Mouse (Mus musculus) MEL (cell line): ENCODE data around the gene Fkbp14. TPM values are rescaled to one million over a fixed set of nuclear protein-coding genes. Genes with fewer than 3 reads are reported as not detected.

Experiments
- DNase-seq: peaks from one replicate; pipeline ENCODE4 v3.0.0; 2011; ENCODE audit warnings: low read depth, low spot score
- H3K27ac ChIP-seq: 2 replicates; pipeline ENCODE4 v1.5.1; 2012; ENCODE audit warnings: low read depth, mild to moderate bottlenecking, control low read depth, low read length, moderate library complexity; ENCODE audit not compliant: control insufficient read depth
- H3K27me3 ChIP-seq, 2 experiments: fragments of 150-350 bp in 1 of 2; sonication (generic) in 1 of 2; 2 replicates each; pipeline ENCODE4 v1.6.1; 2012; ENCODE audit warnings: low read length in 2 of 2, mild to moderate bottlenecking in 2 of 2, improper control_type of control experiment in 1 of 2, moderate library complexity in 1 of 2; ENCODE audit not compliant: insufficient read depth in 2 of 2, control insufficient read depth in 1 of 2
- H3K36me3 ChIP-seq, 2 experiments: 2 replicates each; pipeline ENCODE4 v1.6.1; 2012 to 2014; ENCODE audit warnings: low read length in 2 of 2, improper control_type of control experiment in 1 of 2, inconsistent platforms in 1 of 2, mild to moderate bottlenecking in 1 of 2; ENCODE audit not compliant: insufficient read depth in 2 of 2, control insufficient read depth in 1 of 2
- H3K4me1 ChIP-seq, 2 experiments: fragments of 150-350 bp in 1 of 2; sonication (generic) in 1 of 2; 2 replicates each; pipeline ENCODE4 v1.6.1; 2012; ENCODE audit warnings: low read length in 2 of 2, improper control_type of control experiment in 1 of 2, mild to moderate bottlenecking in 1 of 2; ENCODE audit not compliant: insufficient read depth in 2 of 2, control insufficient read depth in 1 of 2
- H3K4me3 ChIP-seq, 2 experiments: fragments of 150-350 bp in 1 of 2; sonication (generic) in 1 of 2; 2 replicates each; pipeline ENCODE4 v1.5.1; 2012; ENCODE audit warnings: low read depth in 2 of 2, low read length in 2 of 2, mild to moderate bottlenecking in 2 of 2, moderate library complexity in 2 of 2, control low read depth in 1 of 2, improper control_type of control experiment in 1 of 2; ENCODE audit not compliant: control insufficient read depth in 1 of 2, insufficient read depth in 1 of 2
- H3K79me2 ChIP-seq: 2 replicates; pipeline ENCODE4 v1.6.1; 2012; ENCODE audit warnings: mild to moderate bottlenecking, low read length, moderate library complexity; ENCODE audit not compliant: control insufficient read depth, poor library complexity, insufficient read depth
- H3K9ac ChIP-seq: 2 replicates; pipeline ENCODE4 v1.6.1; 2012; ENCODE audit warnings: low read depth, mild to moderate bottlenecking, control low read depth, low read length, moderate library complexity; ENCODE audit not compliant: control insufficient read depth, poor library complexity, severe bottlenecking
- H3K9me3 ChIP-seq: fragments of 150-350 bp; sonication (generic); replicated peaks from 2 replicates; pipeline ENCODE4 v1.6.1; 2012; ENCODE audit warnings: mild to moderate bottlenecking, low read length, improper control_type of control experiment, moderate library complexity; ENCODE audit not compliant: insufficient read depth
- BHLHE40 ChIP-seq: IDR thresholded peaks from 2 replicates; pipeline ENCODE4 v1.6.1; 2012; ENCODE audit warnings: low read depth, mild to moderate bottlenecking, inconsistent platforms, low read length, improper control_type of control experiment, borderline replicate concordance
- CHD1 ChIP-seq: IDR thresholded peaks from 2 replicates; pipeline ENCODE4 v1.6.1; 2012; ENCODE audit warnings: low read depth, mild to moderate bottlenecking, inconsistent platforms, low read length, improper control_type of control experiment
- CHD2 ChIP-seq: IDR thresholded peaks from 2 replicates; pipeline ENCODE4 v1.6.1; 2011; ENCODE audit warnings: low read length, improper control_type of control experiment
- E2F4 ChIP-seq: IDR thresholded peaks from 2 replicates; pipeline ENCODE4 v1.6.1; 2011; ENCODE audit warnings: low read depth, low read length, improper control_type of control experiment, borderline replicate concordance
- ELF1 ChIP-seq: IDR thresholded peaks from 2 replicates; pipeline ENCODE4 v1.6.1; 2014; ENCODE audit warnings: low read depth, mild to moderate bottlenecking, inconsistent platforms, low read length, improper control_type of control experiment, moderate library complexity
- GABPA ChIP-seq: IDR thresholded peaks from 2 replicates; pipeline ENCODE4 v1.6.1; 2012; ENCODE audit warnings: low read depth, mild to moderate bottlenecking, inconsistent platforms, low read length, improper control_type of control experiment, moderate library complexity
- HCFC1 ChIP-seq: IDR thresholded peaks from 2 replicates; pipeline ENCODE4 v1.6.1; 2012; ENCODE audit warnings: low read depth, mild to moderate bottlenecking, inconsistent platforms, low read length, improper control_type of control experiment, moderate library complexity
- MAZ ChIP-seq: IDR thresholded peaks from 2 replicates; pipeline ENCODE4 v1.6.1; 2012; ENCODE audit warnings: low read depth, mild to moderate bottlenecking, inconsistent platforms, low read length, improper control_type of control experiment
- MEF2A ChIP-seq: IDR thresholded peaks from 2 replicates; pipeline ENCODE4 v1.6.1; 2014; ENCODE audit warnings: low read depth, mild to moderate bottlenecking, inconsistent platforms, low read length, improper control_type of control experiment; ENCODE audit not compliant: poor library complexity, insufficient replicate concordance, severe bottlenecking; ENCODE audit errors: extremely low read depth
- MXI1 ChIP-seq: IDR thresholded peaks from 2 replicates; pipeline ENCODE4 v1.6.1; 2011; ENCODE audit warnings: mild to moderate bottlenecking, low read depth, low read length, improper control_type of control experiment
- MYB ChIP-seq: IDR thresholded peaks from 2 replicates; pipeline ENCODE4 v1.6.1; 2011; ENCODE audit warnings: mild to moderate bottlenecking, low read depth, low read length, improper control_type of control experiment
- NELFE ChIP-seq: IDR thresholded peaks from 2 replicates; pipeline ENCODE4 v1.6.1; 2011; ENCODE audit warnings: low read depth, low read length, improper control_type of control experiment
- NRF1 ChIP-seq: IDR thresholded peaks from 2 replicates; pipeline ENCODE4 v1.6.1; 2014; ENCODE audit warnings: low read depth, mild to moderate bottlenecking, inconsistent platforms, low read length, improper control_type of control experiment, moderate library complexity; ENCODE audit not compliant: poor library complexity, insufficient read depth, severe bottlenecking
- POLR2A ChIP-seq, 2 experiments: IDR thresholded peaks; 2 replicates each; pipeline ENCODE4 v1.6.1; 2011 to 2012; ENCODE audit warnings: low read length in 2 of 2, mild to moderate bottlenecking in 2 of 2, control low read depth in 1 of 2, improper control_type of control experiment in 1 of 2, low read depth in 1 of 2, moderate library complexity in 1 of 2; ENCODE audit not compliant: control insufficient read depth in 1 of 2, insufficient read depth in 1 of 2, poor library complexity in 1 of 2
- POLR2AphosphoS2 ChIP-seq: IDR thresholded peaks from 2 replicates; pipeline ENCODE4 v1.6.1; 2011; ENCODE audit warnings: low read length, improper control_type of control experiment
- RCOR1 ChIP-seq: IDR thresholded peaks from 2 replicates; pipeline ENCODE4 v1.6.1; 2012; ENCODE audit warnings: low read depth, mild to moderate bottlenecking, inconsistent platforms, low read length, improper control_type of control experiment
- TAL1 ChIP-seq: IDR thresholded peaks from 2 replicates; pipeline ENCODE4 v1.6.1; 2012; ENCODE audit warnings: mild to moderate bottlenecking, inconsistent platforms, low read length, moderate library complexity, mixed read lengths
- TBP ChIP-seq: IDR thresholded peaks from 2 replicates; pipeline ENCODE4 v1.8.0; 2011; ENCODE audit warnings: low read depth, low read length, improper control_type of control experiment
- TCF12 ChIP-seq: IDR thresholded peaks from 2 replicates; pipeline ENCODE4 v1.6.1; 2014; ENCODE audit warnings: low read depth, mild to moderate bottlenecking, inconsistent platforms, low read length, improper control_type of control experiment, moderate library complexity
- USF1 ChIP-seq: IDR thresholded peaks from 2 replicates; pipeline ENCODE4 v1.6.1; 2014; ENCODE audit warnings: low read depth, mild to moderate bottlenecking, inconsistent platforms, low read length, improper control_type of control experiment, moderate library complexity
- ZKSCAN1 ChIP-seq: IDR thresholded peaks from 2 replicates; pipeline ENCODE4 v1.6.1; 2012; ENCODE audit warnings: low read depth, mild to moderate bottlenecking, inconsistent platforms, low read length, improper control_type of control experiment, moderate library complexity
- ZMIZ1 ChIP-seq: IDR thresholded peaks from 2 replicates; pipeline ENCODE4 v1.6.1; 2012; ENCODE audit warnings: low read depth, mild to moderate bottlenecking, inconsistent platforms, low read length, improper control_type of control experiment, moderate library complexity
- ZNF384 ChIP-seq: IDR thresholded peaks from 2 replicates; pipeline ENCODE4 v1.6.1; 2012; ENCODE audit warnings: low read depth, mild to moderate bottlenecking, inconsistent platforms, low read length, improper control_type of control experiment
- polyA plus RNA-seq, 2 experiments: library from polyadenylated mRNA; stranded (reverse) in 1 of 2; unstranded in 1 of 2; fragments of >175 nt in 1 of 2; fragments of >200 nt in 1 of 2; gene quantifications; 2 replicates each; pipeline versions ENCODE4 v1.2.1 to v1.2.4; 2012; ENCODE audit warnings: low replicate concordance in 2 of 2, low read depth in 1 of 2; ENCODE audit not compliant: insufficient read length in 2 of 2, insufficient read depth in 1 of 2, missing spikeins in 1 of 2
- total RNA-seq: library from RNA; depleted of rRNA; stranded (reverse); fragments of 300-350 nt; gene quantifications from 2 replicates; pipeline ENCODE4 v1.2.3, GENCODE M21; 2012

Gene Fkbp14
- total and polyA plus RNA-seq, 3 experiments: 1.5 to 1.8 TPM; not detected in 1

DNA sequence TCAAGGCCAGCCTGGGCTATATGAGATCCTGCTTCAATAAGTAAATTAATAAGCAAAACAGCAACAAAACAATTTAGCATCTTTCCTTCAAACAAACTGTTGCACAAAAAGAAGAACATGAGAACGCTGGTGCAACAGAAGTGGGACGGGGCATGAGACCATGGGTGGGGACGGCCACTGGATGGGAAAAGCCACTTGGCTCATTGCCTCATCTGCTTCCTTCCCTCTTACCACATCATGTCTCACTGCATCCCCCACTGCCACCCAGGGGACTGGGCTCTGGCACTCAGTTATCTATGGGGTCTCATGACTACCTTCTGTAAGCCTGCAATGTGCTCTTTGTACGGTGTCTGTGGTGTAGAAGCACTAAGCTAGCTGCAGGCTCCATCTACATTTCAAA, 61.6 kb downstream of the Fkbp14 start:
- Histone ChIP-seq H3K4me3 (no peak overlapping the region), H3K36me3 (no peaks in the 10 kb centered on the region), H3K27ac (no peak overlapping the region), H3K79me2 (no peaks in the 10 kb centered on the region), H3K27me3 (peaks cover 0 to 3% of the 10 kb centered on the region in 2 experiments; a peak in 2 of 4 replicates), H3K4me1 (no peaks in the 10 kb centered on the region), H3K9me3 (no peaks in the 10 kb centered on the region), H3K9ac (no peak overlapping the region)
- TF ChIP-seq TCF12: no peak
- TF ChIP-seq MAZ: no peak
- TF ChIP-seq CHD2: no peak
- no peak for TF ChIP-seq TBP
- TF ChIP-seq TAL1: no peak
- TF ChIP-seq GABPA: no peak
- no peak for TF ChIP-seq ZKSCAN1
- no peak for TF ChIP-seq NELFE
- no peak for TF ChIP-seq MYB
- TF ChIP-seq HCFC1: no peak
- TF ChIP-seq USF1: no peak
- no peak for DNase-seq

DNA sequence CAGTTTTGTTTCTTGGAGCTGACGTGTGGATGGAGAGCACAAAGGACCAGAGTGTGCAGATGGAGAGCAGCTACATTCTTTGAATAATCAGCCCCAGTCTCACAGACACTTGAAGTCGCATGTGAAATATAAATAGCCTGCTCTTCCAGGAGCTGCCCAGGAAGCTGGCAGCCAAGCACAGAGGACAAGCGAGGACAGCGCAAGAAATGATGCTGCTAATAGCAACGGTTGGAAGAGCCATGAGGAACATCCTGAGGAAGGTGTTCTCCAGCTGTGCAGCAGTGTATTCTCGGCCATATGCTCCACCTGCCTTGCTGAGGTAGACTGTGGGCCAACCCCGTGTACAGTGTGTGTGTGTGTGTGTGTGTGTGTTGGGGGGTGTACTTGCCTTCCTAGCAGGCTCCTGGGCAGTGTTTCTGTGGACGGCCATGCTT, 66.0 kb downstream of the Fkbp14 start:
- Histone ChIP-seq H3K79me2 (no peaks in the 10 kb centered on the region), H3K36me3 (peaks cover 0 to 10% of the 10 kb centered on the region in 2 experiments; a peak in 2 of 4 replicates), H3K4me1 (peaks cover 0 to 13% of the 10 kb centered on the region in 2 experiments; a peak in 3 of 4 replicates), H3K27me3 (no peaks in the 10 kb centered on the region; a peak in 1 of 4 replicates), H3K9ac (no peak overlapping the region), H3K9me3 (no peaks in the 10 kb centered on the region), H3K27ac (no peak overlapping the region), H3K4me3 (no peak overlapping the region)
- no peak for DNase-seq
- TF ChIP-seq CHD1: no peak
- no peak for TF ChIP-seq MXI1
- TF ChIP-seq TCF12: no peak
- no peak for TF ChIP-seq CHD2
- no peak for TF ChIP-seq RCOR1
- no peak for TF ChIP-seq BHLHE40
- no peak for TF ChIP-seq NRF1
- no peak for TF ChIP-seq POLR2AphosphoS2
- no peak for TF ChIP-seq MEF2A
- TF ChIP-seq NELFE: no peak
- TF ChIP-seq ELF1: no peak
- TF ChIP-seq E2F4: no peak
- no peak for TF ChIP-seq ZMIZ1
- no peak for TF ChIP-seq ZNF384
- no peak for TF ChIP-seq POLR2A (IDR thresholded peaks at IDR 0.05; ENCODE audit: control insufficient read depth in 1 of 2, insufficient read depth in 1 of 2, low read depth in 1 of 2, low read length in 2 of 2, poor library complexity in 1 of 2)
